Mouse (Mus musculus) G1E (cell line): ENCODE data around the gene Gm8138.
"Not testable (repeated sequence)": the region's sequence is repeated elsewhere in the genome, so short reads cannot be mapped to it uniquely, and the experiment has no call there.

Experiments used
- CTCF ChIP-seq: IDR thresholded peaks from 2 replicates; pipeline ENCODE4 v1.5.1; 2012; ENCODE audit warnings: low read depth, low read length, inconsistent platforms, mixed read lengths
- GATA1 ChIP-seq: IDR thresholded peaks from 2 replicates; pipeline ENCODE4 v1.6.1; 2012; ENCODE audit warnings: borderline replicate concordance, low read length, inconsistent platforms, mixed read lengths
- GATA2 ChIP-seq: IDR thresholded peaks from 2 replicates; pipeline ENCODE4 v1.6.1; 2012; ENCODE audit warnings: low read depth, low read length, inconsistent platforms, borderline replicate concordance
- POLR2AphosphoS5 ChIP-seq: IDR thresholded peaks from 2 replicates; pipeline ENCODE4 v1.6.1; 2012; ENCODE audit warnings: low read depth, low read length, inconsistent platforms; ENCODE audit not compliant: insufficient replicate concordance
- TAL1 ChIP-seq: conservative IDR thresholded peaks from 2 replicates; pipeline ENCODE4 v1.6.1; 2012; ENCODE audit warnings: low read depth, low read length, inconsistent platforms, mixed read lengths

- not testable (repeated sequence) for TF ChIP-seq CTCF, POLR2AphosphoS5, GATA2, TAL1, GATA1
Measured at GRCm38 (mm10) chr14:43361713-43362112, 54.4 kb downstream of the Gm8138 start.
